Mouse (Mus musculus): ENCODE data around the gene Ifrd1.

Gene Ifrd1

GRCm38 (mm10) chr12:40243821-40244221 lies 4.5 kb downstream of the Ifrd1 start:
- DNase-seq (ENCODE audit: low read depth in 2 of 2, low spot score in 2 of 2) = no peak

- no peak for DNase-seq (ENCODE audit: low read depth in 2 of 2, low spot score in 2 of 2)
Observed at GRCm38 (mm10) chr12:40243241-40243640, 5.1 kb downstream of the Ifrd1 start.

GRCm38 (mm10) chr12:40239161-40239560 lies 9.1 kb downstream of the Ifrd1 start:
- DNase-seq (ENCODE audit: low read depth in 2 of 2, low spot score in 2 of 2) = no peak

GRCm38 (mm10) chr12:40232231-40232630 lies 16.1 kb downstream of the Ifrd1 start:
- DNase-seq (ENCODE audit: low read depth in 2 of 2, low spot score in 2 of 2) = no peak

- no peak for DNase-seq (ENCODE audit: low read depth in 2 of 2, low spot score in 2 of 2)
Observed at GRCm38 (mm10) chr12:40231632-40232031, 16.7 kb downstream of the Ifrd1 start.

- DNase-seq (ENCODE audit: low read depth in 2 of 2, low spot score in 2 of 2) = no peak
Observed at GRCm38 (mm10) chr12:40224171-40224880, 24.0 kb downstream of the Ifrd1 start.

GRCm38 (mm10) chr12:40223676-40224075 lies 24.6 kb downstream of the Ifrd1 start:
- no peak for DNase-seq (ENCODE audit: low read depth in 2 of 2, low spot score in 2 of 2)

- peak; percentile 98 to 99 for DNase-seq (ENCODE audit: low read depth in 2 of 2, low spot score in 2 of 2)
Observed at GRCm38 (mm10) chr12:40223082-40223619, 25.2 kb downstream of the Ifrd1 start.

GRCm38 (mm10) chr12:40222251-40223081 lies 25.8 kb downstream of the Ifrd1 start:
- peak; percentile 78 to 80 for DNase-seq (ENCODE audit: low read depth in 2 of 2, low spot score in 2 of 2)

GRCm38 (mm10) chr12:40221611-40222010 lies 26.7 kb downstream of the Ifrd1 start:
- no peak for DNase-seq (ENCODE audit: low read depth in 2 of 2, low spot score in 2 of 2)

GRCm38 (mm10) chr12:40220896-40221295 lies 27.4 kb downstream of the Ifrd1 start:
- no peak for DNase-seq (ENCODE audit: low read depth in 2 of 2, low spot score in 2 of 2)

GRCm38 (mm10) chr12:40220001-40220570 lies 28.2 kb downstream of the Ifrd1 start:
- no peak for DNase-seq (ENCODE audit: low read depth in 2 of 2, low spot score in 2 of 2)

GRCm38 (mm10) chr12:40218430-40218945 lies 29.8 kb downstream of the Ifrd1 start:
- DNase-seq (ENCODE audit: low read depth in 2 of 2, low spot score in 2 of 2) = no peak

- no peak for DNase-seq (ENCODE audit: low read depth in 2 of 2, low spot score in 2 of 2)
Observed at GRCm38 (mm10) chr12:40217776-40218175, 30.5 kb downstream of the Ifrd1 start.

- DNase-seq (ENCODE audit: low read depth in 2 of 2, low spot score in 2 of 2) = no peak
Observed at GRCm38 (mm10) chr12:40214888-40215876, 33.1 kb downstream of the Ifrd1 start.

- no peak for DNase-seq (ENCODE audit: low read depth in 2 of 2, low spot score in 2 of 2)
Observed at GRCm38 (mm10) chr12:40209049-40209448, 39.3 kb downstream of the Ifrd1 start.

GRCm38 (mm10) chr12:40207909-40208308 lies 40.4 kb downstream of the Ifrd1 start:
- no peak for DNase-seq (ENCODE audit: low read depth in 2 of 2, low spot score in 2 of 2)

GRCm38 (mm10) chr12:40202161-40203035 lies 45.9 kb downstream of the Ifrd1 start:
- no peak for DNase-seq (ENCODE audit: low read depth in 2 of 2, low spot score in 2 of 2)

- DNase-seq (ENCODE audit: low read depth in 2 of 2, low spot score in 2 of 2) = no peak
Observed at GRCm38 (mm10) chr12:40200484-40201235, 47.6 kb downstream of the Ifrd1 start.

All from CD8-positive naive resting alpha-beta T cell, adult 2 months (primary cell).